Mouse (Mus musculus) neural tube, embryonic 12.5 days (tissue): ENCODE data around the gene Mndal. TPM values are rescaled to one million over a fixed set of nuclear protein-coding genes. Genes with fewer than 3 reads are reported as not detected.
"Not testable (repeated sequence)": the region's sequence is repeated elsewhere in the genome, so short reads cannot be mapped to it uniquely, and the experiment has no call there.

Source experiments
- ATAC-seq: fragments of 200-750 bp; cut with Nextera tagmentation; 2 replicates; pipeline ENCODE4 v1.8.0; 2017; ENCODE audit warnings: low read depth, mild to moderate bottlenecking, moderate TSS enrichment, moderate library complexity; ENCODE audit not compliant: low FRiP score
- H3K27ac ChIP-seq: fragments of 300-500 bp; sonication (generic); 2 replicates; pipeline ENCODE4 v1.5.1; 2016
- H3K27me3 ChIP-seq: fragments of 300-500 bp; sonication (generic); replicated peaks from 2 replicates; pipeline ENCODE4 v1.6.1; 2016; ENCODE audit warnings: mild to moderate bottlenecking
- H3K36me3 ChIP-seq: fragments of 300-500 bp; sonication (generic); 2 replicates; pipeline ENCODE4 v1.6.1; 2016; ENCODE audit warnings: mild to moderate bottlenecking
- H3K4me1 ChIP-seq: fragments of 300-500 bp; sonication (generic); 2 replicates; pipeline ENCODE4 v1.6.1; 2016
- H3K4me2 ChIP-seq: fragments of 300-500 bp; sonication (generic); replicated peaks from 2 replicates; pipeline ENCODE4 v1.6.1; 2016; ENCODE audit warnings: mild to moderate bottlenecking
- H3K4me3 ChIP-seq: fragments of 300-500 bp; sonication (generic); 2 replicates; pipeline ENCODE4 v1.5.1; 2016
- H3K9ac ChIP-seq: fragments of 300-500 bp; sonication (generic); 2 replicates; pipeline ENCODE4 v1.6.1; 2016; ENCODE audit warnings: mild to moderate bottlenecking
- H3K9me3 ChIP-seq: fragments of 300-500 bp; sonication (generic); 2 replicates; pipeline ENCODE4 v1.6.1; 2016; ENCODE audit warnings: mild to moderate bottlenecking
- WGBS: fragments of 180-500 bp; shearing (Covaris S2); methylation state at CpG from one replicate; pipeline ENCODE4 v1.1.7; 2016; 5-methylcytosine and 5-hydroxymethylcytosine counted together
- polyA plus RNA-seq: library from polyadenylated mRNA; unstranded; fragments of >200 nt; fragmentation: Nextera tagmentation; extraction: Ambion mirVana; gene quantifications from 2 replicates; pipeline ENCODE4 v1.2.1, GENCODE M21; 2016

The Mndal gene
- 0.70 and 1.0 TPM in 2 replicates for polyA plus RNA-seq

GRCm38 (mm10) chr1:173941924-173942779, at the start of gene Mndal, which contains the start of gene Ifi203:
TSS of gene Mndal (minus strand) at chr1:173942491.
TSS of gene Ifi203 (minus strand) at chr1:173942672.
- not testable (repeated sequence) for ATAC-seq, H3K27ac ChIP-seq, H3K36me3 ChIP-seq, H3K4me2 ChIP-seq, H3K9ac ChIP-seq, H3K4me1 ChIP-seq, H3K9me3 ChIP-seq, H3K4me3 ChIP-seq, H3K27me3 ChIP-seq
- 77% methylated on average over 3 of the region's 3 CpGs for WGBS

- 92% methylated on average over 6 of the region's 6 CpGs for WGBS
These were observed 40.5 kb upstream of the Mndal start, which contains the start of gene Ifi202b for GRCm38 (mm10) chr1:173982694-173983305. TSS of gene Ifi202b (minus strand) at chr1:173982744.

GRCm38 (mm10) chr1:173981038-173981437, 38.7 kb upstream of the Mndal start:
- WGBS, result 79% methylated on average over 3 of the region's 3 CpGs
- not testable (repeated sequence) for H3K9ac ChIP-seq, H3K9me3 ChIP-seq, H3K36me3 ChIP-seq, H3K4me1 ChIP-seq, H3K27me3 ChIP-seq, H3K4me3 ChIP-seq, ATAC-seq, H3K4me2 ChIP-seq, H3K27ac ChIP-seq

More at GRCm38 (mm10) chr1:173982694-173983305, 40.5 kb upstream of the Mndal start, which contains the start of gene Ifi202b:
- not testable (repeated sequence) for H3K27ac ChIP-seq, H3K4me1 ChIP-seq, H3K4me3 ChIP-seq, H3K9ac ChIP-seq, ATAC-seq, H3K4me2 ChIP-seq, H3K27me3 ChIP-seq, H3K36me3 ChIP-seq, H3K9me3 ChIP-seq

GRCm38 (mm10) chr1:173977622-173978021, 35.3 kb upstream of the Mndal start:
- H3K4me3 ChIP-seq, result no peak overlapping the region
- H3K4me1 ChIP-seq, result no peaks in the 10 kb centered on the region
- no peaks in the 10 kb centered on the region for H3K27me3 ChIP-seq
- no peak overlapping the region for H3K27ac ChIP-seq
- H3K4me2 ChIP-seq, result no peak overlapping the region
- no peaks in the 10 kb centered on the region for H3K9me3 ChIP-seq
- no peak for ATAC-seq
- no peaks in the 10 kb centered on the region for H3K36me3 ChIP-seq
- H3K9ac ChIP-seq, result no peak overlapping the region

- Histone ChIP-seq H3K9ac (no peak overlapping the region), H3K4me2 (no peak overlapping the region)
- ATAC-seq, result no peak
These were observed 30.8 kb upstream of the Mndal start for GRCm38 (mm10) chr1:173973111-173973510.

GRCm38 (mm10) chr1:173961491-173961890, 19.2 kb upstream of the Mndal start:
- H3K4me1 ChIP-seq, H3K9ac ChIP-seq, H3K27ac ChIP-seq, H3K9me3 ChIP-seq, H3K27me3 ChIP-seq, ATAC-seq, H3K4me3 ChIP-seq, H3K36me3 ChIP-seq, H3K4me2 ChIP-seq: not testable (repeated sequence)
- WGBS, result 76% methylated on average over 1 of the region's 1 CpGs

More at GRCm38 (mm10) chr1:173973111-173973510, 30.8 kb upstream of the Mndal start:
- Histone ChIP-seq H3K4me1 (no peaks in the 10 kb centered on the region), H3K36me3 (no peaks in the 10 kb centered on the region), H3K4me3 (no peak overlapping the region), H3K27ac (no peak overlapping the region), H3K27me3 (no peaks in the 10 kb centered on the region), H3K9me3 (no peaks in the 10 kb centered on the region)

- H3K36me3 ChIP-seq, H3K27me3 ChIP-seq, H3K4me2 ChIP-seq, H3K27ac ChIP-seq, H3K4me1 ChIP-seq, H3K9ac ChIP-seq, H3K9me3 ChIP-seq, ATAC-seq, H3K4me3 ChIP-seq: not testable (repeated sequence)
- 29% methylated on average over 3 of the region's 3 CpGs for WGBS
These were observed 17.7 kb upstream of the Mndal start for GRCm38 (mm10) chr1:173959998-173960397.

GRCm38 (mm10) chr1:173955839-173956527, 13.7 kb upstream of the Mndal start:
- H3K36me3 ChIP-seq, H3K4me3 ChIP-seq, H3K27ac ChIP-seq, H3K27me3 ChIP-seq, H3K4me2 ChIP-seq, H3K4me1 ChIP-seq, H3K9ac ChIP-seq, H3K9me3 ChIP-seq, ATAC-seq: not testable (repeated sequence)
- WGBS, result 40% methylated on average over 3 of the region's 3 CpGs

- Histone ChIP-seq H3K4me2 (no peak overlapping the region), H3K4me3 (no peak overlapping the region), H3K4me1 (no peaks in the 10 kb centered on the region), H3K9ac (no peak overlapping the region), H3K9me3 (no peaks in the 10 kb centered on the region), H3K27ac (no peak overlapping the region), H3K36me3 (no peaks in the 10 kb centered on the region), H3K27me3 (no peaks in the 10 kb centered on the region)
- no peak for ATAC-seq
- WGBS, result 80% methylated on average over 2 of the region's 2 CpGs
These were observed 12.9 kb upstream of the Mndal start for GRCm38 (mm10) chr1:173955071-173955796.

- WGBS, result 86% methylated on average over 1 of the region's 1 CpGs
- Histone ChIP-seq H3K27ac (no peak overlapping the region), H3K4me3 (no peak overlapping the region), H3K36me3 (no peaks in the 10 kb centered on the region), H3K9ac (no peak overlapping the region), H3K4me1 (no peaks in the 10 kb centered on the region), H3K9me3 (no peaks in the 10 kb centered on the region), H3K4me2 (no peak overlapping the region), H3K27me3 (no peaks in the 10 kb centered on the region)
- ATAC-seq, result no peak
These were observed 11.3 kb upstream of the Mndal start for GRCm38 (mm10) chr1:173953563-173953962.

- ATAC-seq, result not testable (repeated sequence)
These were observed 6.8 kb upstream of the Mndal start for GRCm38 (mm10) chr1:173949044-173949443.

GRCm38 (mm10) chr1:173942780-173943066, 432 bp upstream of the Mndal start:
- ATAC-seq, H3K9me3 ChIP-seq, H3K27me3 ChIP-seq, H3K4me3 ChIP-seq, H3K4me1 ChIP-seq, H3K4me2 ChIP-seq, H3K9ac ChIP-seq, H3K27ac ChIP-seq, H3K36me3 ChIP-seq: not testable (repeated sequence)

More at GRCm38 (mm10) chr1:173949044-173949443, 6.8 kb upstream of the Mndal start:
- H3K27me3 ChIP-seq, H3K4me2 ChIP-seq, H3K9me3 ChIP-seq, H3K4me1 ChIP-seq, H3K9ac ChIP-seq, H3K27ac ChIP-seq, H3K36me3 ChIP-seq, H3K4me3 ChIP-seq: not testable (repeated sequence)
- 89% methylated on average over 2 of the region's 2 CpGs for WGBS
